Mouse (Mus musculus) embryonic facial prominence, embryonic 10.5 days (tissue): ENCODE measurements around the gene Ndufv3. TPM values are rescaled to one million over a fixed set of nuclear protein-coding genes. Genes with fewer than 3 reads are reported as not detected.
"Not testable (repeated sequence)": the region's sequence is repeated elsewhere in the genome, so short reads cannot be mapped to it uniquely, and the experiment has no call there.

Experiments used
- DNase-seq: peaks from one replicate; pipeline ENCODE4 v3.0.0-alpha.2; 2017; ENCODE audit warnings: low spot score
- H3K27ac ChIP-seq: fragments of 300-500 bp; sonication (generic); replicated peaks from 2 replicates; pipeline ENCODE4 v1.5.1; 2016; ENCODE audit warnings: mild to moderate bottlenecking
- H3K27me3 ChIP-seq: fragments of 300-500 bp; sonication (generic); replicated peaks from 2 replicates; pipeline ENCODE4 v1.6.1; 2016; ENCODE audit warnings: low read depth, mild to moderate bottlenecking; ENCODE audit not compliant: poor library complexity, severe bottlenecking
- H3K36me3 ChIP-seq: fragments of 300-500 bp; sonication (generic); replicated peaks from 2 replicates; pipeline ENCODE4 v1.6.1; 2016; ENCODE audit warnings: mild to moderate bottlenecking, moderate library complexity
- H3K4me1 ChIP-seq: fragments of 300-500 bp; sonication (generic); 2 replicates; pipeline ENCODE4 v1.6.1; 2016
- H3K4me3 ChIP-seq: fragments of 300-500 bp; sonication (generic); 2 replicates; pipeline ENCODE4 v1.5.1; 2016; ENCODE audit warnings: mild to moderate bottlenecking, moderate library complexity
- H3K9me3 ChIP-seq: fragments of 300-500 bp; sonication (generic); 2 replicates; pipeline ENCODE4 v1.6.1; 2016; ENCODE audit warnings: mild to moderate bottlenecking
- WGBS: fragments of 180-500 bp; shearing (Covaris S2); methylation state at CpG from one replicate; pipeline ENCODE4 v1.1.7; 2016; 5-methylcytosine and 5-hydroxymethylcytosine counted together
- polyA plus RNA-seq: library from polyadenylated mRNA; unstranded; fragments of >200 nt; fragmentation: Nextera tagmentation; extraction: Ambion mirVana; gene quantifications from 2 replicates; pipeline ENCODE4 v1.2.1, GENCODE M21; 2016

Ndufv3 gene
- polyA plus RNA-seq, 1 experiment from 2014 or later = 242 TPM

DNA sequence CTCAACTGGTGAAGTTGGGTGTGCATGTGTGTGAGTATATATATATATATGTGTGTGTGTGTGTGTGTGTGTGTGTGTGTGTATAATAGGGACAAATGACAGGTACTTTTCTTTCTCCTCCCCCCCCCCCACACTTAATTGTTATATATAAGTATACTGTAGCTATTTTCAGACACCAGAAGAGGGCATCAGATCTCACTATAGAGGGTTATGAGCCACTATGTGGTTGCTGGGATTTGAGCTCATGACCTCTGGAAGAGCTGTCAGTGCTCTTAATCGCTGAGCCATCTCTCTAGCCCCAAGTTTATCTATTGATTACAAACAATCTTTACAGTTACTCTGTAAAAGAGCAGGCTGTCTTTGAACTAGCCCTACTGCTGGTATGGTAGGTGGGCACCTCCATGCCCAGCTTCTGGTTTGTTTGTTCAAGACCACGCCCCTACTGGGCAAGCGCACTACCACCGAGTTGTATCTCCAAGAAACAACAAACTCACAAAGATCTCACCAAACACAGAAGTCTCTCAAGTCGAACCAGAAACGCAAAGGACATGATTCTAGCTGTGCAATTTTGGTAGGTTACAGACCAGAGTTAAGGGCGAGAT is 470 bp upstream of the Ndufv3 start:
- Histone ChIP-seq H3K27ac (peak overlapping the region; percentile 87), H3K27me3 (no peaks in the 10 kb centered on the region)
- DNase-seq = no peak

DNA sequence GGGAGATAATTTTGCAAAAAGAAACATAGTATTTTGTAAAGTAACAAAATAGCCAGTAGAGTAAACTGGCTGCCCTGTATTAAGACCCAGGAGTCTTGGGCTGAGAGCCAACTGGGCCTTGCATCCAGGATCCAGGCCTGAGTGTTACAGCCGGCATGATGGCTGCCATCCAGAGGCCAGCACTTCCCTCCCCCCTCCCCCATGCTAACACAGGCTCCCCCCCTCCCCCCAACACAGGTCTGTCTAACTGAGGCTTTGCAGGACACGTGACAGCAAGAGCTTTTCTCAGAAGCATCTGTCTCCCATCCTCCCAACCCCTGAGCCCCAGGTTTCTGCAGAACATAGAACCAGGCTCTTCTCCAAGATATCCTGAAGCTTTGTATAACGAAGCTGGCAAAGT is 980 bp downstream of the Ndufv3 start:
- Histone ChIP-seq H3K27ac (peak overlapping the region; percentile 87; the same call in 1 of the 2 replicates), H3K4me3 (peak overlapping the region; percentile 88), H3K27me3 (no peaks in the 10 kb centered on the region), H3K4me1 (peaks cover 24% of the 10 kb centered on the region), H3K9me3 (no peaks in the 10 kb centered on the region), H3K36me3 (peaks cover 38% of the 10 kb centered on the region)
- 19% methylated on average over 3 of the region's 3 CpGs for WGBS
- peak; percentile 59 for DNase-seq

More for the DNA sequence above, 470 bp upstream of the Ndufv3 start:
- Histone ChIP-seq H3K9me3 (no peaks in the 10 kb centered on the region), H3K4me1 (peaks cover 24% of the 10 kb centered on the region), H3K4me3 (peak overlapping the region; percentile 88), H3K36me3 (peaks cover 23% of the 10 kb centered on the region)
- 3% methylated on average over 7 of the region's 7 CpGs for WGBS

DNA sequence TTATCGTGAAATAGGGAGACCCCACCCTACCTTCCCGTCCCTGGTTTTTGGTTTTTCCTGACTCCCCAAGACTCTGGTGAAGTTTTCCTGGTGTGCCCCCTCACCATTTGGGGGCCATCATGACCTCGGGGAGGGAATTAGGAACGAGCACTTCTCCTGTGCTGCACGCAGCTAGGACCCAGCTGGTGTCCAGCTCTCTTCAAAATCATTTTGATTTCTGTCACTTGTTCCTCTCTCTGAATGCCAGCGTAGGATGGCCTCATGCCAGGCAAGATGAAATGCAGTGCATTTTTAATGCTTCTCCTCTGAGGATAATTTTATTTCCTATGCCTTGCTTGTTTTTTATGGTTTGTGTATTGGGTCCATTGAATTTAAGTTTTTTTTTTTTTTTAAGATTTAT is 2.0 kb downstream of the Ndufv3 start:
- no peak for DNase-seq
- WGBS = 89% methylated on average over 6 of the region's 6 CpGs
- H3K9me3 ChIP-seq = no peaks in the 10 kb centered on the region
- no peak overlapping the region for H3K27ac ChIP-seq
- H3K4me3 ChIP-seq = no peak overlapping the region
- peaks cover 24% of the 10 kb centered on the region for H3K4me1 ChIP-seq
- no peaks in the 10 kb centered on the region for H3K27me3 ChIP-seq
- H3K36me3 ChIP-seq = peaks cover 44% of the 10 kb centered on the region

DNA sequence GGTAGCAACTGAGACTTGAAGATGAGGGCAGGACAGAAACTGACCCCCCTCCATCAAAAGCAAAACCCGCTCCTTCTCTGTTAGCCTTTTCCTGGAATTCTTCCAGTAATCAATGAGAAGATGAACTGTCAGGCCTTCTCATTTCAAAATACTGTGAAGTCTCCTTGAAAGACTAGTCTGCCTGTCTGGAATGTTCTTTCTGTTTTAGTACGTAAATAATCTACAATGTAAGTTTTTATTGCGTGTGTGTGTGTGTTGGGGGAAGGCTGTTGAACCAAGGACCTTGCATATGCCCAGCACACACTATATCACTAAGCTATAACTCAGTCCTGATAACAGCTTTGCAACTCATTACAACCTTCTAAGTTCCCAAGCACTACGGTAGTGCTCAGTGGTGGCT is 5.2 kb downstream of the Ndufv3 start:
- WGBS = 97% methylated on average over 4 of the region's 4 CpGs
- Histone ChIP-seq H3K4me3 (no peak overlapping the region), H3K27me3 (no peaks in the 10 kb centered on the region), H3K36me3 (peaks cover 74% of the 10 kb centered on the region), H3K4me1 (peaks cover 16% of the 10 kb centered on the region), H3K27ac (no peak overlapping the region), H3K9me3 (no peaks in the 10 kb centered on the region)
- DNase-seq = no peak

DNA sequence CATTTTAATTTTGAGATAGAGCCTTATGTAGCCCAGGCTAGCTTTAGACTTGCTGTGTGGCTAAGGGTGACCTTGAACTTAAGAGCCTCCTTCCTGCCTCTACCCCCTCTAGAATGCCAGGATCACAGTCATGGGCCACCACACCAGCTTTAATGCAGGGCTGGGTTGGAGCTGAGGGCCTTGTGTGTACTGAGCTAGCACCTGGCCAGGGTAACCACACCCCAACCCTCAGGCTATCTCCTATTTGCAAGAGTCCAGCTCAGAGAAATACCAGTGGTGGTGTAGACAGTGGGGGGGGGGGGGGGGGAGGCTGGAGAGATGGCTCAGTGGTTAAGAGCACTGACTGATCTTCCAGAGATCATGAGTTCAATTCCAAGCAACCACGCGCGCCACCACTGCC is 5.9 kb downstream of the Ndufv3 start:
- no peak overlapping the region for H3K27ac ChIP-seq
- no peak overlapping the region for H3K4me3 ChIP-seq
- H3K27me3 ChIP-seq = no peaks in the 10 kb centered on the region
- peaks cover 10% of the 10 kb centered on the region for H3K4me1 ChIP-seq
- DNase-seq = no peak
- 95% methylated on average over 3 of the region's 3 CpGs for WGBS
- H3K36me3 ChIP-seq = peaks cover 77% of the 10 kb centered on the region
- H3K9me3 ChIP-seq = no peaks in the 10 kb centered on the region

DNA sequence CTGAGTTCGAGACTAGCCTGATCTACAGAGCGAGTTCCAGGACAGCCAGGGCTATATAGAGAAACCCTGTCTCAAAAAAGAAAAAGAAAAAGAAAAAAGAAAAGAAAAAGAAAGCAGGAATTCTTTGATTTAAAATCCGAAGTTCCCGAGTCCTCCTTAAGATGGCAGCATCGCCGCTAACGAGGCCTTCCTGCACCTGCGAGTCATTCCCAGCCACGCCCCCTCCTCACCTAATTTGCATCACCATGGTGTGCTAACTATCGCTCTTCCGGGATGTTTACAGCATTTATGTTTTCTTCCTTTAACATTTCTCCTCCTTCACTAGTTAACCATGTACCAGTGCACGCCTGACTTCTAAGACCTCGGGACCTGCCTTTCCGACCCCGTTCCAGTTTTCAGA is 9.4 kb downstream of the Ndufv3 start:
- WGBS = 29% methylated on average over 15 of the region's 15 CpGs
- no peak overlapping the region for H3K4me3 ChIP-seq
- H3K36me3 ChIP-seq = peaks cover 70% of the 10 kb centered on the region

DNA sequence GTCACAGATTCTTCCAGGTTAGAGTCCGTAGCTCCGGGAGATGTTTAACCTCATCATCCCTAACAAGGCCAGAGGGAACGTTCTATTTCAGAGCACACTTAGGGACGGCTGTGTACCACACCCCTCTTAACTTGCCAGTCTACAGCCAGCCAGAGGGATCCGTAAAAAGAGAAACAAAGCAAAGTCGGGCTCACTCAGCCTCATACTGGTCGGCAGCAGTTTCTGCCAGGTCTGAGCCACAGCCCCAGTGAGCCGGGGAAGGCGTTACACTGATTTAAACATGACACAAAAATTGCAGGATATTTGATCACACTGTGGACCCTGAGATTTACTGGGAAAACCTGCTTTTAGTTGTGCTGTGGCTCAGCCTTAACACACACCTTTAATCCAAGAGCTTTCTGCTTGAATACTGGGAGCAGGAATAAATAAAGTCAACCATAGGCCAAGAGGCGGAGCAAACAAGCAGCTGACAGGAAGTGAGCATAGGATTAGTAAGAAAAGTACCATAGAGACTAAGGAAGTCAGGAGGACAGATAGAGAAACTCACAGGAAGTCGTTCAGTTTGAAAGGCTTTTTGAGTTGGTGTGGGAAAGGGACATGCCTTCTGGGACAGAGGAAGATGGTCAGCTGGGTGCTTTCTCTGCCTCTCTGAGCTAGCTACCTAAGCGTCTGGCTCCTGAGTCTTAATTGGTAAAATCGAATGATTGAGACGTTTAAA is 11.7 kb downstream of the Ndufv3 start:
- Histone ChIP-seq H3K4me3 (no peak overlapping the region), H3K4me1 (peaks cover 20% of the 10 kb centered on the region), H3K36me3 (peaks cover 52% of the 10 kb centered on the region), H3K9me3 (no peaks in the 10 kb centered on the region), H3K27ac (no peak overlapping the region), H3K27me3 (no peaks in the 10 kb centered on the region)
- no peak for DNase-seq
- 85% methylated on average over 14 of the region's 14 CpGs for WGBS

More for the DNA sequence above, 9.4 kb downstream of the Ndufv3 start:
- H3K27me3 ChIP-seq = no peaks in the 10 kb centered on the region
- no peaks in the 10 kb centered on the region for H3K4me1 ChIP-seq
- no peaks in the 10 kb centered on the region for H3K9me3 ChIP-seq
- DNase-seq = peak; percentile 57
- H3K27ac ChIP-seq = no peak overlapping the region

DNA sequence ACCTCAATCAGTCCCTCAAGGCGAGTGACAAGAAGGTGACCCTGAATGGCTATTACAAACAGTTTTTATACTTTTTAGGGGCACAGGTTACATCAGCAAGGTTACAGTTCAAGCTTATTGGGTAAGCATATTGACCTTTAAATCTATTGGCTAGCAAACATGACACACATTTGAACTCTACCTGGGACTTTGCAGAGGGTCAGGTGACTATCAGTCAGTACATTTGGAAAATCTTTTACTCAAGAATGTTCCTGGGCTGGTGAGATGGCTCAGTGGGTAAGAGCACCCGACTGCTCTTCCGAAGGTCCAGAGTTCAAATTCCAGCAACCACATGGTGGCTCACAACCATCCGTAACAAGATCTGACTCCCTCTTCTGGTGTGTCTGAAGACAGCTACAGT is 12.4 kb downstream of the Ndufv3 start:
- peaks cover 44% of the 10 kb centered on the region for H3K36me3 ChIP-seq
- H3K9me3 ChIP-seq, H3K27me3 ChIP-seq, H3K27ac ChIP-seq, DNase-seq, H3K4me3 ChIP-seq: not testable (repeated sequence)
- 93% methylated on average over 4 of the region's 4 CpGs for WGBS
- H3K4me1 ChIP-seq = peaks cover 20% of the 10 kb centered on the region

DNA sequence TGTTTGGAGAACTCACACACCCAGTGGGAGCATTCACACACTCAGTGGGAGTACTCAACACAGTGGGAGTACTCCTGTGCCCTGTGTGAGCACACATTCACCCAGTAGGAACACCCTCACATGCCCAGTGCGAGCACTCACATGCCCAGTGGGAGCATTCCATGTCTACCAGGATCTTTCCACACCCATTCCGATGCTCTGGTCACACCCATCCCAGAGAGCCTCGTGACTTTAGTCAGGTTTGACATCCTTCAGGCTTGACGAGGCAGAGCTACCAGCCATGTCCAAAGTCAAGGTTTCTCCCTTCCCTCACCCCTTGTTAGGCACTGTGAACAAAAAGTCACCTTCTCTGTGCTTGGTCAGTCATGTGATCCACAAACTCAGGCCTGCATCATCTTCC is 15.4 kb downstream of the Ndufv3 start:
- Histone ChIP-seq H3K36me3 (peaks cover 18% of the 10 kb centered on the region), H3K4me3 (0 out of 2 replicates have a peak overlapping the region, but pooled peaks have one; percentile 2), H3K9me3 (no peaks in the 10 kb centered on the region), H3K4me1 (peaks cover 26% of the 10 kb centered on the region), H3K27me3 (no peaks in the 10 kb centered on the region), H3K27ac (peak overlapping the region; percentile 84)
- 80% methylated on average over 4 of the region's 4 CpGs for WGBS
- DNase-seq = no peak

DNA sequence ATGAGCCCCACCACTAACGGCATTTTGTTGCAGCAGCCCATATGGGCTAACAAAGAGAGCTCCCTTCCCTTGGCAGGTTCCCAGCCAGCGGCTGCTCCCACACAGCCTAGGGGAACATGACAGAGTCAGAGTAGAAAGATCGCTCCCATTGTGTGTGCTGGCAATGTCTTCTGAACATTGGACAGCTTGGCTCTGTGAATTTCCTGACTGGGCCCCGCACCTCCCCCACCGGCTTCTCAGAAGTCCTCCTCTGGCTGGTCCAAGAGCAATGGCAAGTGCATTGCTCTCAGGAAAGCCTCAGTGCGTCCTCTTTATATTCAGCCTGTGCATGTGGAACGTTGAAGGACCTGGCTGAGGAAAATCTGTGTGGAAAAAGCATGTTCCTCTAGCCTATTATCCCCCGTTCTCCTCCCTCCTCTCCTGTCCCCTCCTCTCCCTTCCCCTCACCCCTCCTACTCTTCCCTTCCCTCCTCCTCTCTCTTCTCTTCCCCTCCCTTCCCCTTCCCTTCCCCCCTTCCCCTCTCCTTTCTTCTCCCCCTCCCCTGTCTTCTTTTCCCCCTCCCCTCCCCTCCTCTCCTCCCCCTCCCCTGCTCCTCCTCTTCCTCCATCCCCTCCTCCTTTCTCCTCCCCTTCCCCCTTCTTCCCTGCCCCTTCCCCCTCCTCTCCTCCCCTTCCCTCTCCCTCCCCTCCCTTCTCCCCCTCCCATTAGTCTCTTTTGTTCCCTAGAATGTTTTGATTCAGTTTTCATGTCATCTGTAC is 16.1 kb downstream of the Ndufv3 start:
- peak; percentile 53 for DNase-seq
- Histone ChIP-seq H3K27me3 (no peaks in the 10 kb centered on the region), H3K4me1 (peaks cover 32% of the 10 kb centered on the region), H3K27ac (peak overlapping the region; percentile 84), H3K4me3 (0 out of 2 replicates have a peak overlapping the region, but pooled peaks have one; percentile 2), H3K36me3 (peaks cover 13% of the 10 kb centered on the region), H3K9me3 (no peaks in the 10 kb centered on the region)
- 39% methylated on average over 8 of the region's 8 CpGs for WGBS

DNA sequence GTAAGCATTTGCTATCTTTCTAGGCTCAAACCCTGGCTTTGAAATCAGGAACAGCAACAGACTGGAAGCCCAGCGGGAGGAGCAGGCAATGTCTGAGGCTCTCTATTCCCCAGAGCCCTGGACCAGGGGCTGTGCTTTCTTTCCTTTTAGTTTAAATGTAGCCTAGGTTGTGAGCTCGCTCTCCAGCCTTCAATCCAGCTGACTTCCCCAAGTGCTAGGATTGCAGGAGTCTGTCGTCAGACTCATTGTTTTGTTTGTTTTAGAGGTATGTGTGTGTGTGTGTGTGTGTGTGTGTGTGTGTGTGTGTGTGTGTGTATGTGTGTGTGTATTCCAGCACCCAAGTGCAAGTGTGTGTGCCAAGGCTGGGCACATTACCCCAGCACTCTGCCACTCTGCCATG is 20.2 kb downstream of the Ndufv3 start:
- no peaks in the 10 kb centered on the region for H3K27me3 ChIP-seq
- no peak overlapping the region for H3K27ac ChIP-seq
- no peaks in the 10 kb centered on the region for H3K36me3 ChIP-seq
- no peak overlapping the region for H3K4me3 ChIP-seq
- H3K9me3 ChIP-seq = no peaks in the 10 kb centered on the region
- DNase-seq = no peak
- peaks cover 38% of the 10 kb centered on the region for H3K4me1 ChIP-seq
- WGBS = 64% methylated on average over 3 of the region's 3 CpGs

DNA sequence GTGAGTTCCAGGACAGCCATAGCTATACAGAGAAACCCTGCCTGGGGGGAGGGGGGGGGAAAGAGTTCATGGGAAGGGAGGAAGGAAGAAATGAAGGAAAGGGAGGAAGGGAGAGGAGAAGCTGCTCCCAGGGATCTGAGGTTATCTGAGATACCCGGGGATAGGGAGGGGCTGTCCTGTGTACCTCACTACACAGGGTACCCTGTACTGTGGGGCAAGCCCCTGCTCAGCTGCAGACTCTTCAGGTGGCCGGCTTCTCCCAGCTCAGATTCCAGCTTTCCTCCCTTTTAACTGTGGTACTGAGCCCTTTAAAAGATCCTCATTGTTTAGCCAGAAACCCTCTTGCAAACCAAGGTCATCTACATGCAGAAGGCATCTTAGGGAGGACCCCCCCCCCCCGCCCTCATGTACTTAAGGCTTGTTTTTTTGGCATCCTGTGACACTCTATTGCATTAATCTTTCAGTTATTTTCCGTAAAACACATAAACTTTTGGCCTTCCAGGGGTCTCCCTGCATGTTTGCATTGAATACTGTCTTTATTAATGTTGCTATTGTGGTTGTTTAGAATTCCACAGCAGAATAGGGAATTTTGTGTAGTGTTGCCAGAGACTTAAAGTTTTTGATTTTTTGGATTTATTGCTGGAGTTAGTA is 21.0 kb downstream of the Ndufv3 start:
- WGBS = 66% methylated on average over 4 of the region's 4 CpGs
- Histone ChIP-seq H3K9me3 (no peaks in the 10 kb centered on the region), H3K4me3 (no peak overlapping the region), H3K36me3 (no peaks in the 10 kb centered on the region), H3K27ac (peak overlapping the region; percentile 70), H3K4me1 (peaks cover 29% of the 10 kb centered on the region), H3K27me3 (no peaks in the 10 kb centered on the region)
- DNase-seq = no peak
